Comparison of ENCODE assay signal across 12 mouse cellular contexts in the genomic region with DNA sequence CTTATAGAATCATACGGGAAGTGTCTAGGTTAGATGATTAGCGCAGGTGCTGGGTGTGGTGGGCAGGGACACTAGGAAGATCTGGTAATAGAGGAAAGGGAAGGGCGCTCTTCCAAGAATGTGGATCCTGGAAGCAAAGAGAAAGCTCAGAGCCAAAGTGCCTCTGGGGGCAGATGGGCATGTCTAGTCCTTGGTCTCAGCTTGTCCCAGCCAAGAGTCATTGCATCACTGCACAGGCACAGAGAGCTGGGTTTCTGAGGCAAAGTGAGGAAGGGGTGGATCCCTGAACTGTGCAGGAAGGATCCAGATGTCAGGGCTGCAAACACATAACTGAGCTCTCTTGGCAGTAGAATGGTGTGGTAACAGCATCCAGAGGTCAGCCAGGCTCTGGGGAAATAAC. TPM values are rescaled to one million over a fixed set of nuclear protein-coding genes. Genes with fewer than 3 reads are reported as not detected.
DNase-seq lines count a peak whose midpoint lies in the region; ATAC-seq lines count a peak whose summit lies in the region.
"Had no signal": no experiment of that assay in that cellular context is flagged by ENCODE, and none has a peak within 500 bp of the region (broad histone marks: within the 10 kb centered on the region; RNA-seq: fewer than 3 reads in every experiment).

No protein-coding gene starts in this region.

- WGBS in hindbrain, embryonic 14.5 days: 96% methylated on average over 3 of the region's 3 CpGs

- H3K36me3 ChIP-seq in hindbrain, embryonic 14.5 days (replicated peaks; ENCODE audit: control insufficient read depth, insufficient read depth): no peaks in the 10 kb centered on the region
- H3K36me3 ChIP-seq: limb, embryonic 12.5 days had no signal

- no peak for ATAC-seq in hindbrain, embryonic 14.5 days (ENCODE audit: low FRiP score)
- ATAC-seq: inflammation-experienced regulatory T-cells, adult 6 months had no signal

- DNase-seq in gastrocnemius, adult 8-10 months (ENCODE audit: low spot score in 2 of 2): peak; percentile 14 to 44
- DNase-seq in gastrocnemius, postnatal 10 days: no peak
- peak; percentile 27 for DNase-seq in lung, postnatal 36 days
- DNase-seq in lung, postnatal 14 days: no peak
- peak; percentile 57 for DNase-seq in heart, adult 8-10 months (ENCODE audit: low spot score)
- DNase-seq in skeletal muscle tissue, adult 2 months (ENCODE audit: low read depth, low spot score): peak; percentile 83
- no peak for DNase-seq in hindbrain, embryonic 14.5 days (ENCODE audit: low spot score)
- DNase-seq: thymus, postnatal 25 days had no signal

- no peak overlapping the region for H3K27ac ChIP-seq in hindbrain, embryonic 14.5 days
- H3K27ac ChIP-seq: limb, embryonic 12.5 days; macrophage had no signal

- no peak overlapping the region for H3K4me2 ChIP-seq in hindbrain, embryonic 14.5 days (replicated peaks)
- H3K4me2 ChIP-seq: limb, embryonic 12.5 days had no signal

- no peak overlapping the region for H3K4me3 ChIP-seq in hindbrain, embryonic 14.5 days (replicated peaks; ENCODE audit: low read length)
- H3K4me3 ChIP-seq: erythroblast, embryonic 14.5 days; limb, embryonic 12.5 days had no signal

- H3K27me3 ChIP-seq in hindbrain, embryonic 14.5 days (ENCODE audit: control insufficient read depth, insufficient read depth, low read length): no peaks in the 10 kb centered on the region
- H3K27me3 ChIP-seq: limb, embryonic 12.5 days had no signal

- no peak overlapping the region for H3K9ac ChIP-seq in hindbrain, embryonic 14.5 days
- H3K9ac ChIP-seq: limb, embryonic 12.5 days had no signal

- H3K4me1 ChIP-seq in hindbrain, embryonic 14.5 days (replicated peaks; ENCODE audit: control insufficient read depth, insufficient read depth, low read length): no peaks in the 10 kb centered on the region
- H3K4me1 ChIP-seq: limb, embryonic 12.5 days had no signal

- no peaks in the 10 kb centered on the region for H3K9me3 ChIP-seq in hindbrain, embryonic 14.5 days (ENCODE audit: control insufficient read depth, low read length)
- H3K9me3 ChIP-seq: limb, embryonic 12.5 days had no signal

RNA-seq across cellular contexts. Expression of a gene that starts 40.8 kb away (rescaled TPM):
- 1 to 10 TPM; 6.0 to 8.0 (median 6.6) TPM for total RNA-seq in gastrocnemius, adult 8-10 months (2022)
- total RNA-seq in gastrocnemius, postnatal 10 days (2021): 10 to 100 TPM in 1 of 2 experiments, 1 to 10 TPM in 1; 7.3 to 11.6 TPM
- total RNA-seq in heart, adult 8-10 months (2022): 1 to 10 TPM; 5.6 to 9.1 (median 7.8) TPM
- polyA plus RNA-seq in hindbrain, embryonic 14.5 days (2014; fragmentation: Nextera tagmentation; extraction: Ambion mirVana): 47.0 and 48.5 TPM in 2 replicates

RNA-seq across cellular contexts. Expression of a gene that starts 49.2 kb away (rescaled TPM):
- total RNA-seq in gastrocnemius, adult 8-10 months (2022): 10 to 100 TPM; 19.2 to 27.7 (median 23.9) TPM
- total RNA-seq in gastrocnemius, postnatal 10 days (2021): 10 to 100 TPM; 13.0 to 13.6 TPM
- 10 to 100 TPM; 26.2 to 34.0 (median 28.9) TPM for total RNA-seq in heart, adult 8-10 months (2022)
- 18.5 and 18.6 TPM in 2 replicates for polyA plus RNA-seq in hindbrain, embryonic 14.5 days (2014; fragmentation: Nextera tagmentation; extraction: Ambion mirVana)

Comparison
In these comparisons a context has a peak if more than half of its experiments do, and no peak if none do; other contexts are left out.
1. DNase-seq: peak in gastrocnemius, adult 8-10 months (2 of 2), lung, postnatal 36 days (single experiment), heart, adult 8-10 months (single experiment) and skeletal muscle tissue, adult 2 months (single experiment); none in gastrocnemius, postnatal 10 days (single experiment), lung, postnatal 14 days (single experiment) and hindbrain, embryonic 14.5 days (single experiment).